Mouse (Mus musculus) midbrain, embryonic 12.5 days (tissue): ENCODE results near the gene Celsr1. TPM values are rescaled to one million over a fixed set of nuclear protein-coding genes. Genes with fewer than 3 reads are reported as not detected.

Source experiments
- ATAC-seq: fragments of 200-750 bp; cut with Nextera tagmentation; 2 replicates; pipeline ENCODE4 v1.8.0; 2017; ENCODE audit warnings: low read depth, moderate TSS enrichment, moderate library complexity; ENCODE audit not compliant: low FRiP score
- H3K27ac ChIP-seq: fragments of 300-500 bp; sonication (generic); replicated peaks from 2 replicates; pipeline ENCODE4 v1.5.1; 2016; ENCODE audit warnings: mild to moderate bottlenecking
- H3K27me3 ChIP-seq: fragments of 300-500 bp; sonication (generic); 2 replicates; pipeline ENCODE4 v1.6.1; 2016; ENCODE audit warnings: mild to moderate bottlenecking
- H3K36me3 ChIP-seq: fragments of 300-500 bp; sonication (generic); 2 replicates; pipeline ENCODE4 v1.6.1; 2016
- H3K4me1 ChIP-seq: fragments of 300-500 bp; sonication (generic); 2 replicates; pipeline ENCODE4 v1.6.1; 2016
- H3K4me2 ChIP-seq: fragments of 300-500 bp; sonication (generic); replicated peaks from 2 replicates; pipeline ENCODE4 v1.6.1; 2016; ENCODE audit warnings: mild to moderate bottlenecking, moderate library complexity
- H3K4me3 ChIP-seq: fragments of 300-500 bp; sonication (generic); 2 replicates; pipeline ENCODE4 v1.5.1; 2016; ENCODE audit warnings: mild to moderate bottlenecking
- H3K9ac ChIP-seq: fragments of 300-500 bp; sonication (generic); replicated peaks from 2 replicates; pipeline ENCODE4 v1.6.1; 2016; ENCODE audit warnings: mild to moderate bottlenecking, moderate library complexity
- H3K9me3 ChIP-seq: fragments of 300-500 bp; sonication (generic); 2 replicates; pipeline ENCODE4 v1.6.1; 2016; ENCODE audit warnings: mild to moderate bottlenecking
- WGBS: fragments of 180-500 bp; shearing (Covaris S2); methylation state at CpG from one replicate; pipeline ENCODE4 v1.1.7; 2016; 5-methylcytosine and 5-hydroxymethylcytosine counted together
- polyA plus RNA-seq: library from polyadenylated mRNA; unstranded; fragments of >200 nt; fragmentation: Nextera tagmentation; extraction: Ambion mirVana; gene quantifications from 2 replicates; pipeline ENCODE4 v1.2.1, GENCODE M21; 2016

Celsr1 gene
- polyA plus RNA-seq, 1 experiment from 2014 or later = 3.4 TPM

GRCm38 (mm10) chr15:86051878-86052478, 18.4 kb upstream of the Celsr1 start:
- Histone ChIP-seq H3K27ac (no peak overlapping the region), H3K4me1 (no peaks in the 10 kb centered on the region), H3K36me3 (no peaks in the 10 kb centered on the region), H3K4me3 (no peak overlapping the region), H3K9ac (no peak overlapping the region), H3K9me3 (no peaks in the 10 kb centered on the region), H3K27me3 (peaks cover 13% of the 10 kb centered on the region), H3K4me2 (no peak overlapping the region)
- 62% methylated on average over 6 of the region's 6 CpGs for WGBS
- no peak for ATAC-seq

- no peak overlapping the region for H3K4me3 ChIP-seq
- no peaks in the 10 kb centered on the region for H3K4me1 ChIP-seq
- 92% methylated on average over 10 of the region's 10 CpGs for whole genome bisulfite sequencing
- peaks cover 6% of the 10 kb centered on the region for H3K27me3 ChIP-seq
- no peaks in the 10 kb centered on the region for H3K9me3 ChIP-seq
- no peak overlapping the region for H3K9ac ChIP-seq
- H3K36me3 ChIP-seq = no peaks in the 10 kb centered on the region
- no peak for ATAC-seq
- H3K4me2 ChIP-seq = no peak overlapping the region
- no peak overlapping the region for H3K27ac ChIP-seq
These were observed 17.6 kb upstream of the Celsr1 start for GRCm38 (mm10) chr15:86051152-86051551.

GRCm38 (mm10) chr15:86050170-86050743, 16.7 kb upstream of the Celsr1 start:
- no peak overlapping the region for H3K4me3 ChIP-seq
- H3K9me3 ChIP-seq = no peaks in the 10 kb centered on the region
- no peak for ATAC-seq
- H3K9ac ChIP-seq = no peak overlapping the region
- H3K4me2 ChIP-seq = no peak overlapping the region
- H3K27ac ChIP-seq = no peak overlapping the region
- WGBS = 82% methylated on average over 4 of the region's 4 CpGs
- H3K27me3 ChIP-seq = 0 out of 2 replicates have a peak, but pooled peaks cover 2% of the 10 kb centered on the region
- H3K4me1 ChIP-seq = no peaks in the 10 kb centered on the region
- H3K36me3 ChIP-seq = no peaks in the 10 kb centered on the region

GRCm38 (mm10) chr15:86049510-86049909, 15.9 kb upstream of the Celsr1 start:
- WGBS = 87% methylated on average over 3 of the region's 3 CpGs
- no peaks in the 10 kb centered on the region for H3K36me3 ChIP-seq

GRCm38 (mm10) chr15:86042364-86042763, 8.8 kb upstream of the Celsr1 start:
- Histone ChIP-seq H3K4me3 (no peak overlapping the region), H3K27ac (no peak overlapping the region), H3K27me3 (peaks cover 34% of the 10 kb centered on the region), H3K9me3 (no peaks in the 10 kb centered on the region), H3K36me3 (no peaks in the 10 kb centered on the region), H3K4me1 (no peaks in the 10 kb centered on the region), H3K9ac (no peak overlapping the region), H3K4me2 (no peak overlapping the region)
- 50% methylated on average over 4 of the region's 4 CpGs for WGBS
- no peak for ATAC-seq

More at GRCm38 (mm10) chr15:86049510-86049909, 15.9 kb upstream of the Celsr1 start:
- Histone ChIP-seq H3K9me3 (no peaks in the 10 kb centered on the region), H3K27me3 (no peaks in the 10 kb centered on the region), H3K4me1 (no peaks in the 10 kb centered on the region), H3K27ac (no peak overlapping the region), H3K4me3 (no peak overlapping the region), H3K9ac (no peak overlapping the region), H3K4me2 (no peak overlapping the region)
- no peak for ATAC-seq

GRCm38 (mm10) chr15:86041421-86041820, 7.8 kb upstream of the Celsr1 start:
- H3K36me3 ChIP-seq = no peaks in the 10 kb centered on the region
- no peak for ATAC-seq
- no peak overlapping the region for H3K27ac ChIP-seq
- no peak overlapping the region for H3K4me3 ChIP-seq
- 82% methylated on average over 5 of the region's 5 CpGs for WGBS
- H3K9me3 ChIP-seq = no peaks in the 10 kb centered on the region
- no peak overlapping the region for H3K9ac ChIP-seq
- H3K4me1 ChIP-seq = no peaks in the 10 kb centered on the region
- peaks cover 34% of the 10 kb centered on the region for H3K27me3 ChIP-seq
- no peak overlapping the region for H3K4me2 ChIP-seq

- H3K36me3 ChIP-seq = no peaks in the 10 kb centered on the region
- H3K4me3 ChIP-seq = no peak overlapping the region
- peaks cover 12% of the 10 kb centered on the region for H3K4me1 ChIP-seq
- no peaks in the 10 kb centered on the region for H3K9me3 ChIP-seq
- peaks cover 57% of the 10 kb centered on the region for H3K27me3 ChIP-seq
- ATAC-seq = peak; percentile 67; the same call in 1 of the 2 replicates
- H3K9ac ChIP-seq = no peak overlapping the region
- WGBS = 2% methylated on average over 2 of the region's 2 CpGs
- no peak overlapping the region for H3K27ac ChIP-seq
- no peak overlapping the region for H3K4me2 ChIP-seq
These were observed 5.2 kb upstream of the Celsr1 start for GRCm38 (mm10) chr15:86038802-86039201.

- 82% methylated on average over 3 of the region's 3 CpGs for WGBS
- Histone ChIP-seq H3K27ac (no peak overlapping the region), H3K9me3 (peaks cover 13% of the 10 kb centered on the region; the same call in 1 of the 2 replicates), H3K4me2 (no peak overlapping the region), H3K4me1 (peaks cover 27% of the 10 kb centered on the region), H3K36me3 (peaks cover 10% of the 10 kb centered on the region), H3K4me3 (no peak overlapping the region), H3K9ac (no peak overlapping the region), H3K27me3 (peaks cover 78% of the 10 kb centered on the region)
- no peak for ATAC-seq
These were observed 2.3 kb upstream of the Celsr1 start for GRCm38 (mm10) chr15:86035913-86036312.

- Histone ChIP-seq H3K27ac (no peak overlapping the region; the same call in 1 of the 2 replicates), H3K4me2 (peak overlapping the region; percentile 91), H3K4me1 (peaks cover 29% of the 10 kb centered on the region), H3K27me3 (peaks cover 72% of the 10 kb centered on the region), H3K9me3 (peaks cover 23% of the 10 kb centered on the region; the same call in 1 of the 2 replicates), H3K4me3 (peak overlapping the region; percentile 61), H3K36me3 (peaks cover 20% of the 10 kb centered on the region), H3K9ac (no peak overlapping the region)
- 5% methylated on average over 12 of the region's 12 CpGs for WGBS
- ATAC-seq = no peak
These were observed 1.3 kb upstream of the Celsr1 start for GRCm38 (mm10) chr15:86034781-86035360.

- peaks cover 64% of the 10 kb centered on the region for H3K27me3 ChIP-seq
- peak; percentile 79 for ATAC-seq
- 0% methylated on average over 31 of the region's 44 CpGs for WGBS
These were observed 495 bp upstream of the Celsr1 start for GRCm38 (mm10) chr15:86034021-86034523.

GRCm38 (mm10) chr15:86032811-86033190, 776 bp downstream of the Celsr1 start:
- H3K4me3 ChIP-seq = peak overlapping the region; percentile 61
- H3K27me3 ChIP-seq = peaks cover 52% of the 10 kb centered on the region
- peaks cover 47% of the 10 kb centered on the region for H3K4me1 ChIP-seq
- ATAC-seq = no peak
- H3K9ac ChIP-seq = peak overlapping the region; percentile 59
- 1% methylated on average over 38 of the region's 38 CpGs for WGBS
- H3K4me2 ChIP-seq = peak overlapping the region; percentile 91
- 0 out of 2 replicates have a peak overlapping the region, but pooled peaks have one; percentile 69 for H3K27ac ChIP-seq
- peaks cover 31% of the 10 kb centered on the region for H3K36me3 ChIP-seq
- peaks cover 24% of the 10 kb centered on the region; the same call in 1 of the 2 replicates for H3K9me3 ChIP-seq

More at GRCm38 (mm10) chr15:86034021-86034523, 495 bp upstream of the Celsr1 start:
- H3K27ac ChIP-seq = peak overlapping the region; percentile 69
- H3K9ac ChIP-seq = peak overlapping the region; percentile 59
- peak overlapping the region; percentile 91 for H3K4me2 ChIP-seq
- H3K4me1 ChIP-seq = peaks cover 35% of the 10 kb centered on the region
- peaks cover 24% of the 10 kb centered on the region; the same call in 1 of the 2 replicates for H3K9me3 ChIP-seq
- peak overlapping the region; percentile 61 for H3K4me3 ChIP-seq
- peaks cover 23% of the 10 kb centered on the region for H3K36me3 ChIP-seq

GRCm38 (mm10) chr15:86029981-86030380, 3.6 kb downstream of the Celsr1 start:
- peaks cover 46% of the 10 kb centered on the region for H3K4me1 ChIP-seq
- no peak overlapping the region for H3K4me3 ChIP-seq

More at GRCm38 (mm10) chr15:86029981-86030380, 3.6 kb downstream of the Celsr1 start:
- WGBS = 82% methylated on average over 14 of the region's 14 CpGs
- H3K36me3 ChIP-seq = peaks cover 31% of the 10 kb centered on the region
- no peak overlapping the region for H3K27ac ChIP-seq
- peak overlapping the region; percentile 14; the same call in 1 of the 2 replicates for H3K4me2 ChIP-seq
- no peak for ATAC-seq
- H3K9me3 ChIP-seq = peaks cover 24% of the 10 kb centered on the region; the same call in 1 of the 2 replicates
- no peak overlapping the region for H3K9ac ChIP-seq
- H3K27me3 ChIP-seq = peaks cover 37% of the 10 kb centered on the region
